Mouse (Mus musculus) kidney, embryonic 16.5 days (tissue): ENCODE data around the gene Itgb7. TPM values are rescaled to one million over a fixed set of nuclear protein-coding genes. Genes with fewer than 3 reads are reported as not detected.

Experiments
- ATAC-seq: fragments of 200-750 bp; cut with Nextera tagmentation; 2 replicates; pipeline ENCODE4 v1.8.0; 2017; ENCODE audit warnings: moderate TSS enrichment; ENCODE audit not compliant: low FRiP score, low TSS enrichment
- H3K27ac ChIP-seq: fragments of 300-500 bp; sonication (generic); 2 replicates; pipeline ENCODE4 v1.5.1; 2014; ENCODE audit warnings: low read length
- H3K27me3 ChIP-seq: fragments of 300-500 bp; sonication (generic); 2 replicates; pipeline ENCODE4 v1.6.1; 2014; ENCODE audit warnings: low read length, control low read depth, mixed read lengths; ENCODE audit not compliant: insufficient read depth
- H3K36me3 ChIP-seq: fragments of 300-500 bp; sonication (generic); 2 replicates; pipeline ENCODE4 v1.6.1; 2014; ENCODE audit warnings: low read length, control low read depth, mixed read lengths; ENCODE audit not compliant: insufficient read depth
- H3K4me1 ChIP-seq: fragments of 300-500 bp; sonication (generic); 2 replicates; pipeline ENCODE4 v1.6.1; 2014; ENCODE audit warnings: low read length, control low read depth, mixed read lengths; ENCODE audit not compliant: insufficient read depth
- H3K4me2 ChIP-seq: fragments of 300-500 bp; sonication (generic); replicated peaks from 2 replicates; pipeline ENCODE4 v1.6.1; 2014; ENCODE audit warnings: low read depth, low read length
- H3K4me3 ChIP-seq: fragments of 300-500 bp; sonication (generic); 2 replicates; pipeline ENCODE4 v1.5.1; 2014; ENCODE audit warnings: mild to moderate bottlenecking, low read length
- H3K9ac ChIP-seq: fragments of 300-500 bp; sonication (generic); replicated peaks from 2 replicates; pipeline ENCODE4 v1.6.1; 2014; ENCODE audit warnings: low read length
- H3K9me3 ChIP-seq: fragments of 300-500 bp; sonication (generic); 2 replicates; pipeline ENCODE4 v1.6.1; 2016; ENCODE audit warnings: low read length, control low read depth
- WGBS: fragments of 180-500 bp; shearing (Covaris S2); extraction: QIAGEN DNeasy Blood & Tissue Kit; methylation state at CpG from one replicate; pipeline ENCODE4 v1.1.7; 2014; 5-methylcytosine and 5-hydroxymethylcytosine counted together
- polyA plus RNA-seq: library from polyadenylated mRNA; unstranded; fragments of >200 nt; fragmentation: Nextera tagmentation; extraction: Ambion mirVana; gene quantifications from 2 replicates; pipeline ENCODE4 v1.2.1, GENCODE M21; 2015

Gene Itgb7
- polyA plus RNA-seq, 1 experiment from 2014 or later, result 1.4 TPM

DNA sequence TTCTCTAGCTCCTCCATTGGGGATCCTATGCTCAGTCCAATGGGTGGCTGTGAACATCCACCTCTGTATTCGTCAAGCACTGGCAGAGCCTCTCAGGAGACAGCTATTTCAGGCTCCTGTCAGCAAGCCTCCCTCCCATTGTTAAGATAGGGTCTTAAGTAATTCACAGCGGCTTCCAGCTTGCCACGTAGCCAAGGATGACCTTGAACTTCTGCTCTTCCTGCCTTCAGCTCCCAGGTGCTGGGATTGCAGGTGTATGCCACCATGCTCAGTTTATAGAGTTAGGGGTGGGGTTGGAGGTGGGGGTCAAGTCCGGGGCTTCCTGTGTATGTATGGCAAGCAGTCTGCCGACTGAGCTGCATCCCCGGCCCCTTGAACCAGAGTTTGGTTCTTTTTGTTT, 19.8 kb downstream of the Itgb7 start:
- Histone ChIP-seq H3K4me1 (peaks cover 17% of the 10 kb centered on the region), H3K36me3 (peaks cover 71% of the 10 kb centered on the region), H3K9ac (no peak overlapping the region), H3K9me3 (no peaks in the 10 kb centered on the region), H3K27ac (no peak overlapping the region), H3K4me3 (no peak overlapping the region), H3K4me2 (no peak overlapping the region), H3K27me3 (no peaks in the 10 kb centered on the region)
- no peak for ATAC-seq
- WGBS, result 75% methylated on average over 6 of the region's 6 CpGs

DNA sequence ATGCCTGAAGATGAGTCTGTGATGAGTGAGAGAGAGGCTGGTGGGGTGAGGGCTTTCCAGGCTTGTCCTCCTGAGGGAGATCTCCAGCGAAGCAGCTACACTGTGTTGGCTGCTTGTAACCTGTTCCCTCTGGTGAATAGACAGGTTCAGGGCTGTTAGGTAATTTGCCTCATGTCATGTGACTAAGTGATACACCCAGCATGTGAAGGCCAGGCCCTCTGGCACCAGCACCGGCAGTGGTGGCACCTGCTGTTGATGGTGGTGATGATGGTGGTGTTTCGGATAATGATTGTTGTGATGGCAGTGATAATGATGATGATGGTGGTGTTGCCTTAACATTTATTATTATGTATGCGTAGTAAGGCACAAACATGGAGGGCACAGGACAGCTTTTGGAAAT, 20.9 kb downstream of the Itgb7 start:
- no peaks in the 10 kb centered on the region for H3K9me3 ChIP-seq
- no peak overlapping the region for H3K4me2 ChIP-seq
- ATAC-seq, result no peak
- H3K4me3 ChIP-seq, result no peak overlapping the region
- peaks cover 74% of the 10 kb centered on the region for H3K36me3 ChIP-seq
- H3K27ac ChIP-seq, result no peak overlapping the region
- H3K4me1 ChIP-seq, result peaks cover 28% of the 10 kb centered on the region
- H3K9ac ChIP-seq, result no peak overlapping the region
- H3K27me3 ChIP-seq, result no peaks in the 10 kb centered on the region
- 92% methylated on average over 4 of the region's 4 CpGs for WGBS

GRCm38 (mm10) chr15:102209114-102209513, 22.6 kb downstream of the Itgb7 start:
- H3K27me3 ChIP-seq, result no peaks in the 10 kb centered on the region
- 79% methylated on average over 8 of the region's 8 CpGs for WGBS
- H3K36me3 ChIP-seq, result peaks cover 76% of the 10 kb centered on the region
- H3K4me1 ChIP-seq, result peaks cover 43% of the 10 kb centered on the region
- ATAC-seq, result no peak
- H3K27ac ChIP-seq, result no peak overlapping the region
- H3K4me2 ChIP-seq, result no peak overlapping the region
- H3K9me3 ChIP-seq, result no peaks in the 10 kb centered on the region
- H3K4me3 ChIP-seq, result no peak overlapping the region
- no peak overlapping the region for H3K9ac ChIP-seq

GRCm38 (mm10) chr15:102208092-102208561, 23.6 kb downstream of the Itgb7 start:
- H3K4me3 ChIP-seq, result peak overlapping the region; percentile 8; the same call in 1 of the 2 replicates
- no peaks in the 10 kb centered on the region for H3K9me3 ChIP-seq
- H3K4me1 ChIP-seq, result peaks cover 43% of the 10 kb centered on the region
- no peaks in the 10 kb centered on the region for H3K27me3 ChIP-seq
- H3K27ac ChIP-seq, result peak overlapping the region; percentile 67
- peak overlapping the region; percentile 37 for H3K4me2 ChIP-seq
- WGBS, result 62% methylated on average over 9 of the region's 9 CpGs
- peak overlapping the region; percentile 29; the same call in 1 of the 2 replicates for H3K9ac ChIP-seq
- ATAC-seq, result no peak
- peaks cover 66% of the 10 kb centered on the region for H3K36me3 ChIP-seq

DNA sequence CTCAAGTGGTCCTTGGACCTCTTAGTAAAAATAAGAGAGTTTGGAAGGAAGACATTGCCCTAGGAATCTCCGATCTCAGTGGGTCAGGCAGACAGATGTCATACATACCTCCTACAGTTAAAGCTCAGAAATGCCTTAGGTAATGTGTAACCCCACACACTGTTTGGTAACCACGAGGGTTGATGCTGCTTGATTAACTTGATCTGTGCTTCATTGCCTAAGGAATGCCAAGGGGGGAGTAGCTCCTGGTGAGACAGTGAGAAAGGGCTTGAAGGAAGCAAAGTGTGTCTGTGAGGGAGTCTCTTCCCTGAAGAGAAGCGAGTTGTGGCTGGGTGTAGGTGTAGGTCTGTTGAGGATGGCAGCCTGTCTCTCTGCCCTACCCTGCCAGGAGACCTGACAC, 24.4 kb downstream of the Itgb7 start:
- peaks cover 46% of the 10 kb centered on the region for H3K4me1 ChIP-seq
- peaks cover 59% of the 10 kb centered on the region for H3K36me3 ChIP-seq
- peak overlapping the region; percentile 37 for H3K4me2 ChIP-seq
- ATAC-seq, result peak; percentile 33; the same call in 1 of the 2 replicates
- H3K27ac ChIP-seq, result peak overlapping the region; percentile 68
- WGBS, result 42% methylated on average over 3 of the region's 3 CpGs
- no peaks in the 10 kb centered on the region for H3K9me3 ChIP-seq
- no peaks in the 10 kb centered on the region for H3K27me3 ChIP-seq
- H3K4me3 ChIP-seq, result peak overlapping the region; percentile 3; the same call in 1 of the 2 replicates
- no peak overlapping the region; the same call in 1 of the 2 replicates for H3K9ac ChIP-seq

DNA sequence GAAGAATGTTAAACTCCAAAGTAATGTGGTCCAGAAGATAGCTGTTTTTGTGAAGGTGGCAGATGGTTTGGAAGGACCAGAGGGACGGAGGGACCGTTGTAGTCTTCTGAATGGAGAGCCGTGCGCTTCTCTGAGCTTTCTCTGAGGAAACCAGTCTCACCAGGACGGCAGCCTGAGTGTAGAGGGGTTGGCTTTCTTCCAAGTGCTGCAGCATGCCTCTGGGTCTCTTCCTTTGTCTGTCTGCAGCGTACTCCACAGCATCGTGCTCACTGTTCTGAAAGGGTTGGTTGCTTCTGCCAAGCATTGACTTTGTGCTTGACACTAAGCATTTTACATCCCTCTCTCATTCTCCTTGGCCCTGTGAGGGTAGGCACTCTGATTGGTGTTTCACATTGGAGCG, 26.0 kb downstream of the Itgb7 start:
- Histone ChIP-seq H3K27ac (peak overlapping the region; percentile 51), H3K4me3 (peak overlapping the region; percentile 89), H3K36me3 (peaks cover 53% of the 10 kb centered on the region), H3K9ac (peak overlapping the region; percentile 100), H3K4me1 (peaks cover 48% of the 10 kb centered on the region), H3K27me3 (no peaks in the 10 kb centered on the region), H3K4me2 (peak overlapping the region; percentile 79), H3K9me3 (no peaks in the 10 kb centered on the region)
- 38% methylated on average over 8 of the region's 8 CpGs for WGBS
- ATAC-seq, result no peak

- 39% methylated on average over 19 of the region's 19 CpGs for WGBS
- Histone ChIP-seq H3K4me1 (peaks cover 48% of the 10 kb centered on the region), H3K27me3 (no peaks in the 10 kb centered on the region)
Observed at GRCm38 (mm10) chr15:102204674-102205505, 26.9 kb downstream of the Itgb7 start, which contains the start of gene Csad. Gene Csad, minus strand, starts transcription at chr15:102204724.

GRCm38 (mm10) chr15:102203835-102204381, 27.8 kb downstream of the Itgb7 start:
- Histone ChIP-seq H3K4me1 (peaks cover 48% of the 10 kb centered on the region), H3K9ac (peak overlapping the region; percentile 100), H3K4me3 (peak overlapping the region; percentile 89), H3K9me3 (no peaks in the 10 kb centered on the region), H3K36me3 (peaks cover 38% of the 10 kb centered on the region), H3K27ac (peak overlapping the region; percentile 100), H3K4me2 (peak overlapping the region; percentile 79), H3K27me3 (no peaks in the 10 kb centered on the region)
- WGBS, result 0% methylated on average over 39 of the region's 72 CpGs
- ATAC-seq, result peak; percentile 29

More at GRCm38 (mm10) chr15:102204674-102205505, 26.9 kb downstream of the Itgb7 start, which contains the start of gene Csad:
- H3K4me3 ChIP-seq, result peak within 1 kb of the TSS; percentile 89
- H3K27ac ChIP-seq, result peak within 1 kb of the TSS; percentile 100
- H3K4me2 ChIP-seq, result peak within 1 kb of the TSS; percentile 79
- peak within 1 kb of the TSS; percentile 100 for H3K9ac ChIP-seq
- ATAC-seq, result no peak
- H3K9me3 ChIP-seq, result no peaks in the 10 kb centered on the region
- H3K36me3 ChIP-seq, result peaks cover 45% of the 10 kb centered on the region

DNA sequence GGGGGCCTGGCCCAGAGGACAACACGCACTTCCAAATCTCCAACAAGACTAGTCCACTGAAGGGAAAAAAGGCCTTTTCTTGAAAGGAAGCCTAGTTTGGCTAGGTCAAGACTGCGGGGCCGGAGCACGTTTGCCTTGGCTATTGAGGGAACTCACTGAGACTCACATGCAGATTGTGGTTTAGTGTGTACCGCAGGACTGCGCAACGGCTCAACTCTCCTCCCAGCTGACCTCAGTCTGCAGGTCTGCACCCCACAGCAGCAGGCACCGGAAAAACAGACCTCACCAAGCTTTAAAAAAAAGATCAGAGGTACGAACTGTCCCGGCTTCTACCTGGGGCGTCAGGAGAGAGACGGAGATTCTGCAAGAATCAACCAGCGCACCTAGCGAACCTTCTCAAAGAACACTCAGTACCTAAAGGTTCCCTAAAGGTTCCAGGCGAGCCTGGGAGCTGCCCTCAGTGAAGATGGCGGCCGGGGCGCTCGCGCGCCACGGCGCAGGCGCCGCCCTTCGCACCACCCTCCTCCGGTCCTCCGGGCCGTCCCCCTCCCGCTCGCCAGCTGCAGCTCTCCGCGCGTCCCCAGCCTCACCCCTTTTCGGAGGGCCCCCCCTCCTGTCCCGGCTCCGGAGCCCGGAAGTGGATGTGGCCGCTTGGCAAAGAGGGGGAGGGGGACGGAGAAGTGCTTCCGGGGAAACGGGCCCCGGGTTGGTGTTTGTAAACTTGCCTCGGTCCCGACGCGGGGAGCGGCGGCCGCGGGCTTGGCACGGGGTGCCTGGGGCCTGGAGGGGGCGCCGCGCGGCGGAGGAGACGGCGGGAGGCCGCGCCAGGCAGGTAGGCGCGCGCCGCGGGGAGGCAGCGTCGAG, 28.5 kb downstream of the Itgb7 start, which contains the start of gene Zfp740:
TSS of gene Zfp740 (plus strand) at position 279 of the 864 bp plus-strand sequence.
- peak; percentile 96 for ATAC-seq
- Histone ChIP-seq H3K4me1 (peaks cover 43% of the 10 kb centered on the region), H3K9me3 (no peaks in the 10 kb centered on the region), H3K27ac (peak within 1 kb of the TSS; percentile 100), H3K36me3 (peaks cover 31% of the 10 kb centered on the region), H3K4me2 (peak within 1 kb of the TSS; percentile 79), H3K27me3 (no peaks in the 10 kb centered on the region), H3K9ac (peak within 1 kb of the TSS; percentile 100), H3K4me3 (peak within 1 kb of the TSS; percentile 89)
- WGBS, result 0% methylated on average over 46 of the region's 68 CpGs
